In the genomic region with DNA sequence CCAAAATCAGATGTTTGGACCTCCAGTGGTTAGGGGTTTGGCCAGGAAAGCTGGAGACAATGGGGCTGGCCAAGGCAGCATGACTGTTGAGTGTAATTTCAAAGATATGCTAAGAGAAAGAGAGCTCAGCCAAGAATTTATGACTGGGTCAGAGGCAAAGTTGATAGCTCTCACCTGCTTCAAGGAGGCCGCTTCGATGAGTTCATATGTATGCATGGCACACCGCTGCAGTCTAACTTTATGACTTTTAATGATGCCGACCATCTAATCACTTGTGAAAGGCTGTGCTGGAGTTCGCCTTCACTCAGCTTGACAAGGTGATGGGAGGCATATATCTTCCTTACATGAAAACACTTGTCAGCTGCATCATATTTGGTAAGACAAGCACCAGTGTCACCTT, we compare ENCODE assay signal across 21 mouse cellular contexts.
"Had no signal": no experiment of that assay in that cellular context is flagged by ENCODE, and none has a peak within 500 bp of the region (broad histone marks: within the 10 kb centered on the region; RNA-seq: fewer than 3 reads in every experiment).

No protein-coding gene starts in this region.

- H3K27ac ChIP-seq: heart, adult 2 months; hindbrain, embryonic 13.5 days; layer of hippocampus, adult 2 months; left cerebral cortex, adult 2 months; limb, embryonic 13.5 days; limb, embryonic 15.5 days; liver, embryonic 12.5 days; liver, embryonic 14.5 days had no signal

- H3K4me2 ChIP-seq: heart, embryonic 11.5 days; hindbrain, embryonic 13.5 days; limb, embryonic 13.5 days; limb, embryonic 15.5 days; liver, embryonic 12.5 days had no signal

- H3K36me3 ChIP-seq: hindbrain, embryonic 13.5 days; limb, embryonic 13.5 days; limb, embryonic 15.5 days; liver, embryonic 12.5 days had no signal

- H3K4me3 ChIP-seq: heart, adult 2 months; hindbrain, embryonic 13.5 days; layer of hippocampus, adult 2 months; left cerebral cortex, adult 2 months; limb, embryonic 13.5 days; limb, embryonic 15.5 days; liver, embryonic 12.5 days had no signal

- H3K4me1 ChIP-seq: hindbrain, embryonic 13.5 days; limb, embryonic 13.5 days; limb, embryonic 15.5 days; liver, embryonic 12.5 days had no signal

- H3K9me3 ChIP-seq: hindbrain, embryonic 13.5 days; limb, embryonic 13.5 days; limb, embryonic 15.5 days; liver, embryonic 12.5 days had no signal

- H3K9ac ChIP-seq: forebrain, postnatal 0 days; hindbrain, embryonic 13.5 days; limb, embryonic 13.5 days; limb, embryonic 15.5 days; liver, embryonic 12.5 days; liver, embryonic 14.5 days had no signal

- ATAC-seq: forebrain, postnatal 0 days; hindbrain, embryonic 16.5 days; liver, embryonic 12.5 days had no signal

- H3K27me3 ChIP-seq: hindbrain, embryonic 13.5 days; limb, embryonic 13.5 days; limb, embryonic 15.5 days; liver, embryonic 12.5 days had no signal

- DNase-seq: forebrain, postnatal 0 days; gastrocnemius, postnatal 14 days; gastrocnemius, postnatal 36 days; heart, adult 11 months; heart, adult 2 months; heart, postnatal 36 days; kidney, adult 18-20 months; kidney, adult 8-10 months; kidney, postnatal 10 days; kidney, postnatal 25 days; kidney, postnatal 4 days; left cerebral cortex, postnatal 4 days had no signal
